Mouse (Mus musculus): Measurements from ENCODE around the gene Sema3e. TPM values are rescaled to one million over a fixed set of nuclear protein-coding genes. Genes with fewer than 3 reads are reported as not detected.

Gene Sema3e
- total RNA-seq, 1 experiment = 24.6 TPM

DNA sequence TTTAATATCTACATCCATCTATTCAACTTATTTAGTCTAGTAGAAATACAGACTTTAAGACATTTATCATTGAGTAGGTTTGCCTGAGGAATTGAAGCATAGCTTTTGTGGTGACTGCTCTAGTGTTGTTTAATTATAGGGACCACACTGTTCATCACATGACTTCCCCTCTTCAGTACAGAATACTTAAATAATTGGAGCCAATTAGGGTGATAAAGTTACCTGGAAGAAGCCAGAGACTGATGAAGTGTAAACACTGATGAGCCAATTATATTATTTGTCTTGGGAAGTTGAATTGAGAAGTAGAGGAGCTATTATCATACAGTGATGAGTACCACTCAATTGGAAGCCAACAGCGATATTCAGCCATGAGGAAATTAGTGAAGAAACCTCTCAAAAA, 113.6 kb downstream of the Sema3e start:
- in situ Hi-C loops (cut with MboI; ENCODE audit: low sequenced_read_pairs in 2 of 2, unreplicated experiment in 2 of 2) = no loop called here
- Histone ChIP-seq H3K4me3 (ENCODE audit: insufficient read depth in 1 of 2, low read depth in 1 of 2, low read length in 2 of 2, poor library complexity in 1 of 2, severe bottlenecking in 1 of 2) (no peak overlapping the region), H3K9me3 (ENCODE audit: control insufficient read depth, insufficient read depth, low read depth, low read length) (no peaks in the 10 kb centered on the region)

DNA sequence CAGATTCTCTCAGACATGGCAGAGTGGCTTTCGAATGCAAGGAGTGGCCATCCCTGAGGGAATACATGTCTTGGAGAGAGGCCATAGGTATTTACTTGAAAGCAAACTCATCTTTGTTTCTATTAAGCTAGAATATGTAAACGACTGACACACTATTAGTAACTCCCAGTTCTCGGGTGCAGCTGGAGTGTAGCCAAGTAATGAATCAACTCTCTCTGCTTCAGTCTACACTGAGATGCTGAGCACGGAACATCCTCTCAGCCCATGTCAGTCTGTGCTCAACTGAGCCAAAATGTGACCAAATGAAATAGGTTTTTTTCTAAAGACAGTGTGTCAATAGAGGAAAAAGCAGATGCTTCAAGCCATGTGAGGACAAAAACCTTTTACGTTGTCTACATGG, 137.5 kb downstream of the Sema3e start:
- no peaks in the 10 kb centered on the region for H3K36me3 ChIP-seq (ENCODE audit: control insufficient read depth, insufficient read depth, low read length, poor library complexity, severe bottlenecking)
- no peak overlapping the region for H3K4me3 ChIP-seq (ENCODE audit: insufficient read depth in 1 of 2, low read depth in 1 of 2, low read length in 2 of 2, poor library complexity in 1 of 2, severe bottlenecking in 1 of 2)
- H3K4me1 ChIP-seq (ENCODE audit: control insufficient read depth in 2 of 2, insufficient read depth in 2 of 2, low read length in 2 of 2, poor library complexity in 1 of 2) = no peaks in the 10 kb centered on the region
- H3K27ac ChIP-seq (ENCODE audit: insufficient read depth, low read depth, low read length, poor library complexity, severe bottlenecking) = no peak overlapping the region
- no peaks in the 10 kb centered on the region for H3K9me3 ChIP-seq (ENCODE audit: control insufficient read depth, insufficient read depth, low read depth, low read length)
- in situ Hi-C loops (cut with MboI; ENCODE audit: low sequenced_read_pairs in 2 of 2, unreplicated experiment in 2 of 2) = no loop called here
- DNase-seq (ENCODE audit: low read depth, low spot score) = no peak
- no peak for TF ChIP-seq HCFC1 (IDR thresholded peaks at IDR 0.05; ENCODE audit: borderline replicate concordance, insufficient read depth, low read length)
- no peak overlapping the region for H3K9ac ChIP-seq (ENCODE audit: insufficient read depth, low read depth, low read length, poor library complexity, severe bottlenecking)

More for the DNA sequence above, 113.6 kb downstream of the Sema3e start:
- TF ChIP-seq CHD2 (IDR thresholded peaks at IDR 0.05; ENCODE audit: low read depth, low read length) = no peak
- no peak for TF ChIP-seq MAFK (IDR thresholded peaks at IDR 0.05; ENCODE audit: insufficient read depth, low read depth, low read length)
- TF ChIP-seq ZC3H11A (IDR thresholded peaks at IDR 0.05; ENCODE audit: borderline replicate concordance, low read depth, low read length) = no peak
- no peak for TF ChIP-seq ZNF384 (IDR thresholded peaks at IDR 0.05; ENCODE audit: low read depth, low read length)
- TF ChIP-seq HCFC1 (IDR thresholded peaks at IDR 0.05; ENCODE audit: borderline replicate concordance, insufficient read depth, low read length) = no peak
- H3K27ac ChIP-seq (ENCODE audit: insufficient read depth, low read depth, low read length, poor library complexity, severe bottlenecking) = no peak overlapping the region
- H3K9ac ChIP-seq (ENCODE audit: insufficient read depth, low read depth, low read length, poor library complexity, severe bottlenecking) = no peak overlapping the region
- H3K36me3 ChIP-seq (ENCODE audit: control insufficient read depth, insufficient read depth, low read length, poor library complexity, severe bottlenecking) = no peaks in the 10 kb centered on the region
- no peaks in the 10 kb centered on the region for H3K4me1 ChIP-seq (ENCODE audit: control insufficient read depth in 2 of 2, insufficient read depth in 2 of 2, low read length in 2 of 2, poor library complexity in 1 of 2)
- no peak for DNase-seq (ENCODE audit: low read depth, low spot score)

DNA sequence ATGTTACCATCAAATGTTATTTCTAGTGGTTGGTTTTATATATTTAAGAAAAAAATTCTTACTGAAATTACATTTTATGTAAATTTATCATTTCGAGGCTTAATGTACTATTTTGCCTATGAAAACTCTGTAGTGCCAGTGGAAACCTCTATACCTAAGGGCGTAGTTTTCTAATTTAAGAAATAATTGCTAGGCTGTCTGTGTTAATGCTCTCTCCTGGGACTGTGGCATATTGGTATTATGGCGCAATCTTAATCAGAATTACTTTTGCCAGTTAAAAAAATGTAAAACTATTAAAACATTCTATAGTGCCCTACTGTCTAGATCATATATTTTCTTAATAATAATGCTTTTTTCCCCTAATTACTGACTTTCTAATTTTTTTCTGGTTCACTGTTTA, 138.2 kb downstream of the Sema3e start:
- in situ Hi-C loops (cut with MboI; ENCODE audit: low sequenced_read_pairs in 2 of 2, unreplicated experiment in 2 of 2) = no loop called here
- Histone ChIP-seq H3K9ac (ENCODE audit: insufficient read depth, low read depth, low read length, poor library complexity, severe bottlenecking) (no peak overlapping the region), H3K4me3 (ENCODE audit: insufficient read depth in 1 of 2, low read depth in 1 of 2, low read length in 2 of 2, poor library complexity in 1 of 2, severe bottlenecking in 1 of 2) (no peak overlapping the region), H3K4me1 (ENCODE audit: control insufficient read depth in 2 of 2, insufficient read depth in 2 of 2, low read length in 2 of 2, poor library complexity in 1 of 2) (no peaks in the 10 kb centered on the region), H3K9me3 (ENCODE audit: control insufficient read depth, insufficient read depth, low read depth, low read length) (no peaks in the 10 kb centered on the region), H3K27ac (ENCODE audit: insufficient read depth, low read depth, low read length, poor library complexity, severe bottlenecking) (no peak overlapping the region), H3K36me3 (ENCODE audit: control insufficient read depth, insufficient read depth, low read length, poor library complexity, severe bottlenecking) (no peaks in the 10 kb centered on the region)
- DNase-seq (ENCODE audit: low read depth, low spot score) = no peak
- TF ChIP-seq CHD2 (IDR thresholded peaks at IDR 0.05; ENCODE audit: low read depth, low read length) (no peak), ZNF384 (IDR thresholded peaks at IDR 0.05; ENCODE audit: low read depth, low read length) (no peak), ZC3H11A (IDR thresholded peaks at IDR 0.05; ENCODE audit: borderline replicate concordance, low read depth, low read length) (no peak), MAFK (IDR thresholded peaks at IDR 0.05; ENCODE audit: insufficient read depth, low read depth, low read length) (no peak), HCFC1 (IDR thresholded peaks at IDR 0.05; ENCODE audit: borderline replicate concordance, insufficient read depth, low read length) (no peak)

DNA sequence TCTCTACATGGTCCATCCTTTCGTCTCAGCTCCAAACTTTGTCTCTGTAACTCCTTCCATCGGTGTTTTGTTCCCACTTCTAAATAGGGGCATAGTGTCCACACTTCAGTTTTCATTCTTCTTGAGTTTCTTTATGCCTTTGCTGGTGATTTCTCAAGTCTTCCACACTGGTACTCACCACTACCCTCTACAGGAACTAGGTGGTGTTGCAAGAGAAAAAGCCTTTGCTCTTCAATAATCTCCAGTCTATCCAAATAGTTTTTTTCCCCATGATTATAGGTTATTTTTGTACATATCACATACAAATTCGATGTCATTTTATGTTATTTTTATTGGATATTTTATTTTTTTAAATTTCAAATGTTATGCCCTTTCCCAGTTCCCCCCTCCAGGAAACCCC, 142.7 kb downstream of the Sema3e start:
- Histone ChIP-seq H3K9ac (ENCODE audit: insufficient read depth, low read depth, low read length, poor library complexity, severe bottlenecking) (no peak overlapping the region), H3K4me3 (ENCODE audit: insufficient read depth in 1 of 2, low read depth in 1 of 2, low read length in 2 of 2, poor library complexity in 1 of 2, severe bottlenecking in 1 of 2) (no peak overlapping the region), H3K36me3 (ENCODE audit: control insufficient read depth, insufficient read depth, low read length, poor library complexity, severe bottlenecking) (no peaks in the 10 kb centered on the region), H3K27ac (ENCODE audit: insufficient read depth, low read depth, low read length, poor library complexity, severe bottlenecking) (no peak overlapping the region), H3K4me1 (ENCODE audit: control insufficient read depth in 2 of 2, insufficient read depth in 2 of 2, low read length in 2 of 2, poor library complexity in 1 of 2) (no peaks in the 10 kb centered on the region), H3K9me3 (ENCODE audit: control insufficient read depth, insufficient read depth, low read depth, low read length) (no peaks in the 10 kb centered on the region)
- no peak for TF ChIP-seq ZC3H11A (IDR thresholded peaks at IDR 0.05; ENCODE audit: borderline replicate concordance, low read depth, low read length)
- TF ChIP-seq MAFK (IDR thresholded peaks at IDR 0.05; ENCODE audit: insufficient read depth, low read depth, low read length) = no peak
- TF ChIP-seq CHD2 (IDR thresholded peaks at IDR 0.05; ENCODE audit: low read depth, low read length) = no peak
- TF ChIP-seq HCFC1 (IDR thresholded peaks at IDR 0.05; ENCODE audit: borderline replicate concordance, insufficient read depth, low read length) = no peak
- TF ChIP-seq ZNF384 (IDR thresholded peaks at IDR 0.05; ENCODE audit: low read depth, low read length) = no peak
- peak; percentile 30 for DNase-seq (ENCODE audit: low read depth, low spot score)
- in situ Hi-C loops (cut with MboI; ENCODE audit: low sequenced_read_pairs in 2 of 2, unreplicated experiment in 2 of 2) = no loop called here
